Mouse (Mus musculus): Measurements from ENCODE around the gene Col2a1.

GRCm38 (mm10) chr15:97996716-97997256, 7.7 kb downstream of the Col2a1 start:
- TF ChIP-seq CTCF (IDR thresholded peaks at IDR 0.05; ENCODE audit: low read depth, low read length), result no peak
- TF ChIP-seq POLR2A (IDR thresholded peaks at IDR 0.05; ENCODE audit: borderline replicate concordance, low read depth, low read length), result no peak

Measured in bone marrow macrophage, adult 2 months (primary cell).